Mouse (Mus musculus) left cerebral cortex, postnatal 14 days (tissue): ENCODE data around the gene Spsb4. TPM values are rescaled to one million over a fixed set of nuclear protein-coding genes. Genes with fewer than 3 reads are reported as not detected.
A peak's percentile ranks its signal among the peaks of the same experiment; 100 is the strongest.

Experiments
- DNase-seq, 2 experiments: peaks; one replicate each; pipeline ENCODE4 v3.0.0; 2021 to 2022; ENCODE audit warnings: low spot score in 2 of 2, mixed read lengths in 1 of 2
- intact Hi-C: fragments of 180-260 bp; cut with DNase I; formaldehyde crosslinking; loops from one replicate; pipeline ENCODE4 v1.15.1; 2025
- total RNA-seq, 2 experiments: library from RNA; stranded (reverse); gene quantifications; 2 replicates each; pipeline ENCODE4 v1.2.3; 2021

The Spsb4 gene
- total RNA-seq, 2 experiments from 2014 or later, result 6.7 to 6.9 TPM

- no peak for DNase-seq
- intact Hi-C loops, result no loop called here
Observed at GRCm38 (mm10) chr9:96982351-96982750, 36.3 kb downstream of the Spsb4 start.

- intact Hi-C loops, result no loop called here
Observed at GRCm38 (mm10) chr9:96981836-96982235, 36.8 kb downstream of the Spsb4 start.

GRCm38 (mm10) chr9:96981121-96981520 lies 37.5 kb downstream of the Spsb4 start:
- intact Hi-C loops, result no loop called here
- no peak for DNase-seq

More at GRCm38 (mm10) chr9:96981836-96982235, 36.8 kb downstream of the Spsb4 start:
- no peak for DNase-seq

- intact Hi-C loops, result no loop called here
Observed at GRCm38 (mm10) chr9:96980037-96980997, 38.3 kb downstream of the Spsb4 start.

GRCm38 (mm10) chr9:96979417-96980030 lies 39.1 kb downstream of the Spsb4 start:
- intact Hi-C loops, result no loop called here
- DNase-seq, result no peak

More at GRCm38 (mm10) chr9:96980037-96980997, 38.3 kb downstream of the Spsb4 start:
- DNase-seq, result no peak

GRCm38 (mm10) chr9:96978147-96978782 lies 40.4 kb downstream of the Spsb4 start:
- DNase-seq, result peak in 1 of 2 experiments; percentile 49
- intact Hi-C loops, result no loop called here

GRCm38 (mm10) chr9:96977287-96978145 lies 41.1 kb downstream of the Spsb4 start:
- DNase-seq, result no peak
- intact Hi-C loops, result no loop called here

- intact Hi-C loops, result no loop called here
- no peak for DNase-seq
Observed at GRCm38 (mm10) chr9:96973091-96973490, 45.6 kb downstream of the Spsb4 start.

- DNase-seq, result peak; percentile 30 to 60
- intact Hi-C loops, result no loop called here
Observed at GRCm38 (mm10) chr9:96971625-96972404, 46.8 kb downstream of the Spsb4 start.

- DNase-seq, result no peak
- intact Hi-C loops, result no loop called here
Observed at GRCm38 (mm10) chr9:96967516-96967915, 51.1 kb downstream of the Spsb4 start.

- no peak for DNase-seq
Observed at GRCm38 (mm10) chr9:96966465-96966864, 52.2 kb downstream of the Spsb4 start.

GRCm38 (mm10) chr9:96963443-96964215 lies 55.0 kb downstream of the Spsb4 start:
- no peak for DNase-seq
- intact Hi-C loops, result loop anchor here (5.0 kb wide), 2 partner anchors 46 to 54 kb away; partner anchors contain the start of gene Spsb4

More at GRCm38 (mm10) chr9:96966465-96966864, 52.2 kb downstream of the Spsb4 start:
- intact Hi-C loops, result no loop called here

- no peak for DNase-seq
- intact Hi-C loops, result loop anchor here (5.0 kb wide), 2 partner anchors 45 to 55 kb away; partner anchors contain the start of gene Spsb4
Observed at GRCm38 (mm10) chr9:96962714-96963113, 55.9 kb downstream of the Spsb4 start.

GRCm38 (mm10) chr9:96961986-96962701 lies 56.5 kb downstream of the Spsb4 start:
- intact Hi-C loops, result loop anchor here (2.0 to 5.0 kb wide), 3 partner anchors 45 to 107 kb away; partner anchors contain the start of gene Spsb4
- no peak for DNase-seq

- peak; percentile 55 to 59 for DNase-seq
- intact Hi-C loops, result loop anchor here (2.0 to 5.0 kb wide), 3 partner anchors 44 to 108 kb away; partner anchors contain the start of gene Spsb4
Observed at GRCm38 (mm10) chr9:96961006-96961405, 57.6 kb downstream of the Spsb4 start.

- DNase-seq, result peak in 1 of 2 experiments; percentile 28
- intact Hi-C loops, result loop anchor here (2.0 to 5.0 kb wide), 3 partner anchors 43 to 109 kb away; partner anchors contain the start of gene Spsb4
Observed at GRCm38 (mm10) chr9:96960241-96960640, 58.4 kb downstream of the Spsb4 start.
